Mouse (Mus musculus) kidney, adult 2 months (tissue): Measurements from ENCODE around the gene Duox1.

Experiments used
- CTCF ChIP-seq: fragments of 200-500 bp; conservative IDR thresholded peaks from 2 replicates; pipeline ENCODE4 v1.5.1; 2011; ENCODE audit warnings: low read depth, mild to moderate bottlenecking, control low read depth, low read length, moderate library complexity, mixed read lengths; ENCODE audit not compliant: insufficient read depth, insufficient read length
- POLR2A ChIP-seq: fragments of 200-500 bp; IDR thresholded peaks from one replicate; pipeline ENCODE4 v1.6.1; 2011; ENCODE audit warnings: low read depth, low read length, control low read depth

DNA sequence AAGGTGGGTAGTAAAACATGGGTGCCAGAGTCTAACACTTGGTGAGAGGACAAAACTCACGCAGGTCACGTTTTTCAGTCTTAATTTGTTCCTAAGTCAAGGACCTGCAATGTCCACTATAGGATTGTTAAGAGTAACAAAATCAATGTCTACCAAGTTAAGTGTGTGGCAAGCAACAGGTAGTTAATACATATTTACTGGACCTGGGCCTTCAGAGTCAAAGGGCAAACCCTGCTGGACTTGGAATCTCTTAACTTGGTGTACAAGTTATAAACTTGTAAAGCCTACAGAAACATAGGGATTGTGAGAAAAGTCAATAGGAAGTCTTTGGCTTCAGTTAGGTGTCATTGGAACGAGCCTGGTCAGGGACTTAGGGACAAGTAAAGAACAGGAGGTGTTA lies 9.1 kb downstream of the Duox1 start:
- TF ChIP-seq CTCF = no peak
- TF ChIP-seq POLR2A = no peak
